Mouse (Mus musculus) myocyte (in vitro differentiated cells): ENCODE results near the gene Tgm1.

Experiments
- CEBPB ChIP-seq: IDR thresholded peaks from 2 replicates; pipeline ENCODE4 v1.6.1; 2011; ENCODE audit warnings: mild to moderate bottlenecking, moderate library complexity; ENCODE audit not compliant: poor library complexity, insufficient read depth, severe bottlenecking
- E2F4 ChIP-seq: IDR thresholded peaks from one replicate; pipeline ENCODE4 v1.6.1; 2011; ENCODE audit warnings: mild to moderate bottlenecking, control low read depth, moderate library complexity; ENCODE audit not compliant: insufficient read depth
- MAX ChIP-seq: IDR thresholded peaks from one replicate; pipeline ENCODE4 v1.6.1; 2011; ENCODE audit warnings: low read depth, mild to moderate bottlenecking, control low read depth
- MYOD1 ChIP-seq, 3 experiments: IDR thresholded peaks; one replicate each; pipeline ENCODE4 v1.6.1; 2011; ENCODE audit warnings: control low read depth in 2 of 3, low read depth in 2 of 3, mild to moderate bottlenecking in 2 of 3, moderate library complexity in 1 of 3; ENCODE audit not compliant: insufficient read length in 2 of 3, control insufficient read depth in 1 of 3
- MYOG ChIP-seq, 3 experiments: IDR thresholded peaks; one replicate each; pipeline ENCODE4 v1.6.1; 2011; ENCODE audit warnings: control low read depth in 2 of 3, low read depth in 2 of 3, mild to moderate bottlenecking in 2 of 3; ENCODE audit not compliant: insufficient read length in 2 of 3, control insufficient read depth in 1 of 3, insufficient read depth in 1 of 3
- POLR2A ChIP-seq: IDR thresholded peaks from one replicate; pipeline ENCODE4 v1.6.1; 2011; ENCODE audit warnings: low read depth, mild to moderate bottlenecking, control low read depth, moderate library complexity; ENCODE audit not compliant: insufficient read length
- POLR2AphosphoS2 ChIP-seq: IDR thresholded peaks from one replicate; pipeline ENCODE4 v1.6.1; 2011; ENCODE audit warnings: low read depth, control low read depth; ENCODE audit not compliant: insufficient read length
- REST ChIP-seq: IDR thresholded peaks from one replicate; pipeline ENCODE4 v1.6.1; 2011; ENCODE audit warnings: mild to moderate bottlenecking, control low read depth, moderate library complexity; ENCODE audit not compliant: insufficient read depth, insufficient read length
- SRF ChIP-seq: IDR thresholded peaks from one replicate; pipeline ENCODE4 v1.6.1; 2011; ENCODE audit warnings: low read depth; ENCODE audit not compliant: control insufficient read depth, insufficient read length

DNA sequence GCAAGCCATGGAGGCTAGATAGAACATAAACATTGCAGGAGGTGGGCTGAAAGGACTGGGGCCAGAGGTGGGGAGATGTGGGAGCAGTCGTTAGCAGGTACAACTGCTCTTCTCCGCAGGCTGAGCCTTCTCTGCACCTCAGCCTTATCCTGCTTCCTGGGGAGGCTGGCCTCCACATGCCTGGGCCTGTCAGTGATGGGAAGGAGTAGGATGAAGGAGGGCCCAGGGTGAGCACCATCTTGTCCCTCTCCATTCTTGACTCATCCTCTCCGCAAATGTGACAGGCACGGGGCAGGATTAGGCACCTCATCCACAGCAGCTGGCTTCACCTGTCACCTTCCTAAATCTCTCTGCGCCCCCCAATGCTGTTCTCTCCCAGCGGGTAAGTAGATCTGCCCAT is 47.4 kb upstream of the Tgm1 start, which contains the start of gene Ltb4r2:
- TF ChIP-seq MYOD1 (IDR thresholded peaks at IDR 0.05; ENCODE audit: control insufficient read depth in 1 of 3, insufficient read length in 2 of 3, low read depth in 2 of 3) (no peak), POLR2A (no peak), E2F4 (no peak), MAX (no peak), POLR2AphosphoS2 (no peak), SRF (no peak), REST (no peak), MYOG (IDR thresholded peaks at IDR 0.05; ENCODE audit: control insufficient read depth in 1 of 3, insufficient read depth in 1 of 3, insufficient read length in 2 of 3, low read depth in 2 of 3) (no peak), CEBPB (no peak)
